Mouse (Mus musculus): ENCODE data around the gene Nt5c3b. TPM values are rescaled to one million over a fixed set of nuclear protein-coding genes. Genes with fewer than 3 reads are reported as not detected.

The Nt5c3b gene
- polyA plus RNA-seq, 1 experiment, result 32.0 TPM

- WGBS, result 83% methylated on average over 4 of the region's 4 CpGs
These were observed 62.3 kb downstream of the Nt5c3b start for GRCm38 (mm10) chr11:100379311-100379710.

GRCm38 (mm10) chr11:100378446-100378845 lies 63.2 kb downstream of the Nt5c3b start:
- TF ChIP-seq POLR2A (IDR thresholded peaks at IDR 0.05; ENCODE audit: low read depth, low read length) (no peak), CTCF (conservative IDR thresholded peaks at IDR 0.05; ENCODE audit: insufficient read depth, insufficient read length, low read depth, low read length) (no peak)
- no peak for DNase-seq
- H3K36me3 ChIP-seq (ENCODE audit: control insufficient read depth, insufficient read depth, low read length), result peaks cover 23% of the 10 kb centered on the region
- H3K27ac ChIP-seq (ENCODE audit: insufficient read depth, low read depth, low read length), result no peak overlapping the region
- WGBS, result 85% methylated on average over 5 of the region's 5 CpGs
- H3K4me1 ChIP-seq (ENCODE audit: control insufficient read depth, insufficient read depth, low read length), result no peaks in the 10 kb centered on the region; the same call in 1 of the 2 replicates
- H3K4me3 ChIP-seq (ENCODE audit: insufficient read depth, low read depth, low read length), result no peak overlapping the region
- no peaks in the 10 kb centered on the region for H3K27me3 ChIP-seq (replicated peaks; ENCODE audit: control insufficient read depth, insufficient read depth, low read length)

More at GRCm38 (mm10) chr11:100379311-100379710, 62.3 kb downstream of the Nt5c3b start:
- DNase-seq, result no peak
- TF ChIP-seq CTCF (conservative IDR thresholded peaks at IDR 0.05; ENCODE audit: insufficient read depth, insufficient read length, low read depth, low read length) (no peak), POLR2A (IDR thresholded peaks at IDR 0.05; ENCODE audit: low read depth, low read length) (no peak)
- no peaks in the 10 kb centered on the region; the same call in 1 of the 2 replicates for H3K4me1 ChIP-seq (ENCODE audit: control insufficient read depth, insufficient read depth, low read length)
- H3K36me3 ChIP-seq (ENCODE audit: control insufficient read depth, insufficient read depth, low read length), result peaks cover 19% of the 10 kb centered on the region
- H3K4me3 ChIP-seq (ENCODE audit: insufficient read depth, low read depth, low read length), result no peak overlapping the region
- H3K27me3 ChIP-seq (replicated peaks; ENCODE audit: control insufficient read depth, insufficient read depth, low read length), result no peaks in the 10 kb centered on the region
- no peak overlapping the region for H3K27ac ChIP-seq (ENCODE audit: insufficient read depth, low read depth, low read length)

- no peak overlapping the region for H3K4me3 ChIP-seq (ENCODE audit: insufficient read depth, low read depth, low read length)
- H3K27me3 ChIP-seq (replicated peaks; ENCODE audit: control insufficient read depth, insufficient read depth, low read length), result no peaks in the 10 kb centered on the region
- no peaks in the 10 kb centered on the region; the same call in 1 of the 2 replicates for H3K4me1 ChIP-seq (ENCODE audit: control insufficient read depth, insufficient read depth, low read length)
- no peak for DNase-seq
- no peak overlapping the region for H3K27ac ChIP-seq (ENCODE audit: insufficient read depth, low read depth, low read length)
- TF ChIP-seq POLR2A (IDR thresholded peaks at IDR 0.05; ENCODE audit: low read depth, low read length) (no peak), CTCF (conservative IDR thresholded peaks at IDR 0.05; ENCODE audit: insufficient read depth, insufficient read length, low read depth, low read length) (no peak)
- 92% methylated on average over 14 of the region's 14 CpGs for WGBS
- peaks cover 24% of the 10 kb centered on the region for H3K36me3 ChIP-seq (ENCODE audit: control insufficient read depth, insufficient read depth, low read length)
These were observed 63.6 kb downstream of the Nt5c3b start for GRCm38 (mm10) chr11:100377989-100378388.

GRCm38 (mm10) chr11:100376746-100377389 lies 64.7 kb downstream of the Nt5c3b start:
- no peak for DNase-seq
- TF ChIP-seq POLR2A (IDR thresholded peaks at IDR 0.05; ENCODE audit: low read depth, low read length) (no peak), CTCF (conservative IDR thresholded peaks at IDR 0.05; ENCODE audit: insufficient read depth, insufficient read length, low read depth, low read length) (no peak)
- no peaks in the 10 kb centered on the region; the same call in 1 of the 2 replicates for H3K4me1 ChIP-seq (ENCODE audit: control insufficient read depth, insufficient read depth, low read length)
- 74% methylated on average over 21 of the region's 21 CpGs for WGBS
- H3K27me3 ChIP-seq (replicated peaks; ENCODE audit: control insufficient read depth, insufficient read depth, low read length), result no peaks in the 10 kb centered on the region
- H3K4me3 ChIP-seq (ENCODE audit: insufficient read depth, low read depth, low read length), result no peak overlapping the region
- H3K36me3 ChIP-seq (ENCODE audit: control insufficient read depth, insufficient read depth, low read length), result peaks cover 22% of the 10 kb centered on the region
- peak overlapping the region; percentile 39; the same call in 1 of the 2 replicates for H3K27ac ChIP-seq (ENCODE audit: insufficient read depth, low read depth, low read length)

GRCm38 (mm10) chr11:100376005-100376404 lies 65.6 kb downstream of the Nt5c3b start:
- H3K36me3 ChIP-seq (ENCODE audit: control insufficient read depth, insufficient read depth, low read length), result peaks cover 22% of the 10 kb centered on the region
- H3K4me1 ChIP-seq (ENCODE audit: control insufficient read depth, insufficient read depth, low read length), result no peaks in the 10 kb centered on the region; the same call in 1 of the 2 replicates
- TF ChIP-seq POLR2A (IDR thresholded peaks at IDR 0.05; ENCODE audit: low read depth, low read length) (no peak), CTCF (conservative IDR thresholded peaks at IDR 0.05; ENCODE audit: insufficient read depth, insufficient read length, low read depth, low read length) (no peak)
- H3K27me3 ChIP-seq (replicated peaks; ENCODE audit: control insufficient read depth, insufficient read depth, low read length), result no peaks in the 10 kb centered on the region
- WGBS, result 52% methylated on average over 4 of the region's 4 CpGs
- peak overlapping the region; percentile 39; the same call in 1 of the 2 replicates for H3K27ac ChIP-seq (ENCODE audit: insufficient read depth, low read depth, low read length)
- H3K4me3 ChIP-seq (ENCODE audit: insufficient read depth, low read depth, low read length), result no peak overlapping the region
- no peak for DNase-seq

- Histone ChIP-seq H3K4me3 (ENCODE audit: insufficient read depth, low read depth, low read length) (no peak overlapping the region), H3K27me3 (replicated peaks; ENCODE audit: control insufficient read depth, insufficient read depth, low read length) (no peaks in the 10 kb centered on the region), H3K4me1 (ENCODE audit: control insufficient read depth, insufficient read depth, low read length) (no peaks in the 10 kb centered on the region; the same call in 1 of the 2 replicates), H3K36me3 (ENCODE audit: control insufficient read depth, insufficient read depth, low read length) (peaks cover 22% of the 10 kb centered on the region), H3K27ac (ENCODE audit: insufficient read depth, low read depth, low read length) (no peak overlapping the region)
- DNase-seq, result no peak
- 82% methylated on average over 9 of the region's 9 CpGs for WGBS
- TF ChIP-seq CTCF (conservative IDR thresholded peaks at IDR 0.05; ENCODE audit: insufficient read depth, insufficient read length, low read depth, low read length), result no peak
- TF ChIP-seq POLR2A (IDR thresholded peaks at IDR 0.05; ENCODE audit: low read depth, low read length), result no peak
These were observed 66.5 kb downstream of the Nt5c3b start for GRCm38 (mm10) chr11:100375127-100375526.

Other genes with a start within 250 kb of the Nt5c3b start
- gene Krt9, start 248.6 kb downstream of the Nt5c3b start, polyA plus RNA-seq (2012; rRNA removed), result not detected in 2 replicates
- gene Krt14, start 234.3 kb downstream of the Nt5c3b start, polyA plus RNA-seq (2012; rRNA removed), result 1.3 and 1.4 TPM in 2 replicates
- not detected in 2 replicates for gene Krt16, start 192.9 kb downstream of the Nt5c3b start, polyA plus RNA-seq (2012; rRNA removed)
- gene Krt17, start 180.8 kb downstream of the Nt5c3b start, polyA plus RNA-seq (2012; rRNA removed), result 0.08 TPM in 1 of 2 replicates, not detected in the other
- gene Krt42, start 171.9 kb downstream of the Nt5c3b start, polyA plus RNA-seq (2012; rRNA removed), result not detected in 2 replicates
- 116 and 173 TPM in 2 replicates for gene Eif1, start 121.9 kb downstream of the Nt5c3b start, polyA plus RNA-seq (2012; rRNA removed)
- not detected in 2 replicates for gene Gast, start 107.4 kb downstream of the Nt5c3b start, polyA plus RNA-seq (2012; rRNA removed)
- gene Hap1, start 85.7 kb downstream of the Nt5c3b start, polyA plus RNA-seq (2012; rRNA removed), result 3.0 and 3.6 TPM in 2 replicates
- 220 and 229 TPM in 2 replicates for gene Jup, start 44.0 kb downstream of the Nt5c3b start, polyA plus RNA-seq (2012; rRNA removed)
- gene P3h4, start 27.0 kb downstream of the Nt5c3b start, polyA plus RNA-seq (2012; rRNA removed), result 11.9 and 13.9 TPM in 2 replicates
- gene Fkbp10, start 26.1 kb downstream of the Nt5c3b start, polyA plus RNA-seq (2012; rRNA removed), result 12.5 and 15.9 TPM in 2 replicates
- 0.13 and 0.34 TPM in 2 replicates for gene Klhl10, start 109 bp upstream of the Nt5c3b start, polyA plus RNA-seq (2012; rRNA removed)
- gene Klhl11, start 30.9 kb upstream of the Nt5c3b start, polyA plus RNA-seq (2012; rRNA removed), result 2.3 and 3.3 TPM in 2 replicates
- gene Acly, start 86.2 kb upstream of the Nt5c3b start, polyA plus RNA-seq (2012; rRNA removed), result 181 and 191 TPM in 2 replicates
- 0.84 and 1.4 TPM in 2 replicates for gene Ttc25, start 103.8 kb upstream of the Nt5c3b start, polyA plus RNA-seq (2012; rRNA removed)
- 10.5 and 13.5 TPM in 2 replicates for gene Cnp, start 133.1 kb upstream of the Nt5c3b start, polyA plus RNA-seq (2012; rRNA removed)
- gene Nkiras2, start 177.4 kb upstream of the Nt5c3b start, polyA plus RNA-seq (2012; rRNA removed), result 60.5 and 63.1 TPM in 2 replicates
- 30.0 and 45.6 TPM in 2 replicates for gene Dnajc7, start 178.4 kb upstream of the Nt5c3b start, polyA plus RNA-seq (2012; rRNA removed)

All from kidney, adult 2 months (tissue).